Mouse (Mus musculus) lung, embryonic 14.5 days (tissue): Measurements from ENCODE around the gene Rapgef4. TPM values are rescaled to one million over a fixed set of nuclear protein-coding genes. Genes with fewer than 3 reads are reported as not detected.

ENCODE experiments used
- ATAC-seq: fragments of 200-750 bp; cut with Nextera tagmentation; 2 replicates; pipeline ENCODE4 v1.8.0; 2017; ENCODE audit warnings: mild to moderate bottlenecking, moderate TSS enrichment, moderate library complexity; ENCODE audit not compliant: insufficient read depth
- DNase-seq: peaks from one replicate; pipeline ENCODE4 v3.0.0-alpha.2; 2015
- H3K27ac ChIP-seq: fragments of 300-500 bp; sonication (generic); 2 replicates; pipeline ENCODE4 v1.5.1; 2014; ENCODE audit warnings: low read depth, mild to moderate bottlenecking, moderate library complexity
- H3K27me3 ChIP-seq: fragments of 300-500 bp; sonication (generic); 2 replicates; pipeline ENCODE4 v1.6.1; 2014; ENCODE audit warnings: low read length, control low read depth; ENCODE audit not compliant: insufficient read depth
- H3K36me3 ChIP-seq: fragments of 300-500 bp; sonication (generic); 2 replicates; pipeline ENCODE4 v1.6.1; 2014; ENCODE audit warnings: control low read depth; ENCODE audit not compliant: insufficient read depth
- H3K4me1 ChIP-seq: fragments of 300-500 bp; sonication (generic); 2 replicates; pipeline ENCODE4 v1.6.1; 2014; ENCODE audit warnings: antibody characterized with exemption, control low read depth; ENCODE audit not compliant: insufficient read depth
- H3K4me2 ChIP-seq: fragments of 300-500 bp; sonication (generic); 2 replicates; pipeline ENCODE4 v1.6.1; 2014; ENCODE audit warnings: mild to moderate bottlenecking
- H3K4me3 ChIP-seq: fragments of 300-500 bp; sonication (generic); 2 replicates; pipeline ENCODE4 v1.5.1; 2014; ENCODE audit warnings: low read depth, low read length
- H3K9ac ChIP-seq: fragments of 300-500 bp; sonication (generic); 2 replicates; pipeline ENCODE4 v1.6.1; 2014
- H3K9me3 ChIP-seq: fragments of 300-500 bp; sonication (generic); 2 replicates; pipeline ENCODE4 v1.6.1; 2016; ENCODE audit warnings: low read depth, low read length, control low read depth
- CTCF ChIP-seq: IDR thresholded peaks from 2 replicates; pipeline ENCODE4 v1.5.1; 2016; ENCODE audit warnings: antibody characterized with exemption, low read depth
- WGBS: fragments of 180-500 bp; shearing (Covaris S2); extraction: QIAGEN DNeasy Blood & Tissue Kit; methylation state at CpG from one replicate; pipeline ENCODE4 v1.1.7; 2014; 5-methylcytosine and 5-hydroxymethylcytosine counted together
- polyA plus RNA-seq: library from polyadenylated mRNA; unstranded; fragments of >200 nt; fragmentation: Nextera tagmentation; extraction: Ambion mirVana; gene quantifications from 2 replicates; pipeline ENCODE4 v1.2.1, GENCODE M21; 2014

Gene Rapgef4
- polyA plus RNA-seq, 1 experiment from 2014 or later, result 3.5 TPM

GRCm38 (mm10) chr2:72000102-72000501, 19.1 kb downstream of the Rapgef4 start:
- no peak for TF ChIP-seq CTCF
- H3K9me3 ChIP-seq, result no peaks in the 10 kb centered on the region
- WGBS, result 71% methylated on average over 2 of the region's 2 CpGs

GRCm38 (mm10) chr2:72002843-72003370, 21.9 kb downstream of the Rapgef4 start:
- whole genome bisulfite sequencing, result 75% methylated on average over 5 of the region's 5 CpGs
- no peak for TF ChIP-seq CTCF
- no peak overlapping the region for H3K4me2 ChIP-seq
- DNase-seq, result no peak
- H3K36me3 ChIP-seq, result no peaks in the 10 kb centered on the region
- no peaks in the 10 kb centered on the region for H3K27me3 ChIP-seq
- H3K9me3 ChIP-seq, result no peaks in the 10 kb centered on the region
- no peak overlapping the region for H3K27ac ChIP-seq
- no peak overlapping the region for H3K4me3 ChIP-seq
- no peaks in the 10 kb centered on the region for H3K4me1 ChIP-seq
- ATAC-seq, result no peak
- no peak overlapping the region for H3K9ac ChIP-seq

More at GRCm38 (mm10) chr2:72000102-72000501, 19.1 kb downstream of the Rapgef4 start:
- H3K36me3 ChIP-seq, result no peaks in the 10 kb centered on the region
- H3K27me3 ChIP-seq, result no peaks in the 10 kb centered on the region
- no peak overlapping the region for H3K9ac ChIP-seq
- H3K4me1 ChIP-seq, result no peaks in the 10 kb centered on the region
- no peak overlapping the region for H3K27ac ChIP-seq
- DNase-seq (no peak), ATAC-seq (no peak)
- no peak overlapping the region for H3K4me3 ChIP-seq
- no peak overlapping the region for H3K4me2 ChIP-seq

GRCm38 (mm10) chr2:72003756-72004525, 22.9 kb downstream of the Rapgef4 start:
- Histone ChIP-seq H3K9ac (no peak overlapping the region), H3K4me1 (no peaks in the 10 kb centered on the region), H3K4me3 (no peak overlapping the region), H3K27ac (no peak overlapping the region), H3K36me3 (no peaks in the 10 kb centered on the region), H3K27me3 (no peaks in the 10 kb centered on the region), H3K4me2 (no peak overlapping the region), H3K9me3 (no peaks in the 10 kb centered on the region)
- TF ChIP-seq CTCF, result no peak
- WGBS, result 72% methylated on average over 13 of the region's 13 CpGs
- ATAC-seq (no peak), DNase-seq (no peak)

GRCm38 (mm10) chr2:72005051-72005450, 24.0 kb downstream of the Rapgef4 start:
- Histone ChIP-seq H3K9me3 (no peaks in the 10 kb centered on the region), H3K27ac (no peak overlapping the region), H3K4me1 (no peaks in the 10 kb centered on the region), H3K4me3 (no peak overlapping the region), H3K4me2 (no peak overlapping the region), H3K9ac (no peak overlapping the region), H3K27me3 (no peaks in the 10 kb centered on the region), H3K36me3 (no peaks in the 10 kb centered on the region)
- DNase-seq, result no peak
- TF ChIP-seq CTCF, result no peak
- no peak for ATAC-seq
- WGBS, result 80% methylated on average over 16 of the region's 16 CpGs

- no peaks in the 10 kb centered on the region for H3K9me3 ChIP-seq
- H3K9ac ChIP-seq, result no peak overlapping the region
- no peak for ATAC-seq
- H3K36me3 ChIP-seq, result no peaks in the 10 kb centered on the region
- no peak overlapping the region for H3K4me3 ChIP-seq
- H3K27me3 ChIP-seq, result no peaks in the 10 kb centered on the region; the same call in 1 of the 2 replicates
- TF ChIP-seq CTCF, result no peak
- H3K4me2 ChIP-seq, result no peak overlapping the region
- no peak overlapping the region for H3K27ac ChIP-seq
- H3K4me1 ChIP-seq, result no peaks in the 10 kb centered on the region
- 40% methylated on average over 3 of the region's 3 CpGs for WGBS
- DNase-seq, result peak; percentile 78
These were observed 28.6 kb downstream of the Rapgef4 start for GRCm38 (mm10) chr2:72009446-72010218.

GRCm38 (mm10) chr2:72015366-72015765, 34.3 kb downstream of the Rapgef4 start:
- Histone ChIP-seq H3K36me3 (no peaks in the 10 kb centered on the region), H3K9ac (no peak overlapping the region), H3K4me1 (no peaks in the 10 kb centered on the region), H3K27ac (no peak overlapping the region), H3K27me3 (no peaks in the 10 kb centered on the region; the same call in 1 of the 2 replicates), H3K4me3 (no peak overlapping the region), H3K9me3 (no peaks in the 10 kb centered on the region), H3K4me2 (no peak overlapping the region)
- DNase-seq, result no peak
- 82% methylated on average over 8 of the region's 8 CpGs for WGBS
- ATAC-seq, result no peak
- no peak for TF ChIP-seq CTCF

- Histone ChIP-seq H3K36me3 (no peaks in the 10 kb centered on the region), H3K9ac (no peak overlapping the region), H3K4me1 (no peaks in the 10 kb centered on the region), H3K4me3 (no peak overlapping the region), H3K4me2 (no peak overlapping the region), H3K27me3 (no peaks in the 10 kb centered on the region; the same call in 1 of the 2 replicates), H3K9me3 (no peaks in the 10 kb centered on the region), H3K27ac (no peak overlapping the region)
- ATAC-seq (no peak), DNase-seq (no peak)
- no peak for TF ChIP-seq CTCF
- 29% methylated on average over 5 of the region's 5 CpGs for WGBS
These were observed 35.0 kb downstream of the Rapgef4 start for GRCm38 (mm10) chr2:72016013-72016412.
